Mouse (Mus musculus): ENCODE measurements at regions not wholly inside any gene's neighbourhood (a gene's known extent, or its start where the extent isn't known, plus 50 kb on each side); places are given as distances from the start of the nearest gene placed in this dataset.

- H3K4me2 ChIP-seq (ENCODE audit: low read depth), result no peak overlapping the region
- no peaks in the 10 kb centered on the region for H3K79me2 ChIP-seq (ENCODE audit: control insufficient read depth, insufficient read depth)
- no peaks in the 10 kb centered on the region for H3K36me3 ChIP-seq (ENCODE audit: control insufficient read depth, insufficient read depth)
- no peak for TF ChIP-seq SRF (IDR thresholded peaks at IDR 0.05; ENCODE audit: control insufficient read depth, insufficient read length, low read depth)
- no peak for TF ChIP-seq REST (IDR thresholded peaks at IDR 0.05; ENCODE audit: insufficient read depth, insufficient read length)
- TF ChIP-seq USF1 (IDR thresholded peaks at IDR 0.05; ENCODE audit: low read depth), result no peak
- no peak for TF ChIP-seq TCF12 (IDR thresholded peaks at IDR 0.05; ENCODE audit: insufficient read depth, poor library complexity, severe bottlenecking)
- TF ChIP-seq MYOD1 (IDR thresholded peaks at IDR 0.05; ENCODE audit: control insufficient read depth in 1 of 3, insufficient read length in 2 of 3, low read depth in 2 of 3), result no peak
- no peak for TF ChIP-seq MAX (IDR thresholded peaks at IDR 0.05; ENCODE audit: low read depth)
- TF ChIP-seq TCF3 (IDR thresholded peaks at IDR 0.05; ENCODE audit: insufficient read length, low read depth), result no peak
- no peak for TF ChIP-seq POLR2A (IDR thresholded peaks at IDR 0.05; ENCODE audit: insufficient read length, low read depth)
- TF ChIP-seq POLR2AphosphoS2 (IDR thresholded peaks at IDR 0.05; ENCODE audit: insufficient read length, low read depth), result no peak
- TF ChIP-seq MYOG (IDR thresholded peaks at IDR 0.05; ENCODE audit: control insufficient read depth in 1 of 3, insufficient read depth in 1 of 3, insufficient read length in 2 of 3, low read depth in 2 of 3), result no peak
- TF ChIP-seq E2F4 (IDR thresholded peaks at IDR 0.05; ENCODE audit: insufficient read depth), result no peak
- TF ChIP-seq CEBPB (IDR thresholded peaks at IDR 0.05; ENCODE audit: insufficient read depth, poor library complexity, severe bottlenecking), result no peak
- no peak overlapping the region for H3ac ChIP-seq (ENCODE audit: control insufficient read depth, insufficient read length)
- no peak overlapping the region for H3K4me3 ChIP-seq
- no peaks in the 10 kb centered on the region for H3K27me3 ChIP-seq (ENCODE audit: control insufficient read depth, insufficient read depth, insufficient read length)
Measured at GRCm38 (mm10) chr17:29430401-29430800, 60.2 kb upstream of the Pim1 start.

GRCm38 (mm10) chr17:29430806-29431205, 59.7 kb upstream of the Pim1 start:
- no peak overlapping the region for H3K4me2 ChIP-seq (ENCODE audit: low read depth)
- H3K36me3 ChIP-seq (ENCODE audit: control insufficient read depth, insufficient read depth), result no peaks in the 10 kb centered on the region
- H3K79me2 ChIP-seq (ENCODE audit: control insufficient read depth, insufficient read depth), result no peaks in the 10 kb centered on the region
- H3K4me3 ChIP-seq, result no peak overlapping the region
- H3K27me3 ChIP-seq (ENCODE audit: control insufficient read depth, insufficient read depth, insufficient read length), result no peaks in the 10 kb centered on the region
- H3ac ChIP-seq (ENCODE audit: control insufficient read depth, insufficient read length), result no peak overlapping the region
- TF ChIP-seq POLR2A (IDR thresholded peaks at IDR 0.05; ENCODE audit: insufficient read length, low read depth), result no peak
- TF ChIP-seq USF1 (IDR thresholded peaks at IDR 0.05; ENCODE audit: low read depth), result no peak
- TF ChIP-seq MYOG (IDR thresholded peaks at IDR 0.05; ENCODE audit: control insufficient read depth in 1 of 3, insufficient read depth in 1 of 3, insufficient read length in 2 of 3, low read depth in 2 of 3), result no peak
- TF ChIP-seq E2F4 (IDR thresholded peaks at IDR 0.05; ENCODE audit: insufficient read depth), result no peak

GRCm38 (mm10) chr17:29431553-29432297, 58.8 kb upstream of the Pim1 start:
- H3K36me3 ChIP-seq (ENCODE audit: control insufficient read depth, insufficient read depth), result no peaks in the 10 kb centered on the region
- no peak overlapping the region for H3K4me2 ChIP-seq (ENCODE audit: low read depth)
- H3K27me3 ChIP-seq (ENCODE audit: control insufficient read depth, insufficient read depth, insufficient read length), result no peaks in the 10 kb centered on the region
- no peak overlapping the region for H3ac ChIP-seq (ENCODE audit: control insufficient read depth, insufficient read length)
- no peak for TF ChIP-seq E2F4 (IDR thresholded peaks at IDR 0.05; ENCODE audit: insufficient read depth)
- no peak for TF ChIP-seq MYOG (IDR thresholded peaks at IDR 0.05; ENCODE audit: control insufficient read depth in 1 of 3, insufficient read depth in 1 of 3, insufficient read length in 2 of 3, low read depth in 2 of 3)
- no peak for TF ChIP-seq MYOD1 (IDR thresholded peaks at IDR 0.05; ENCODE audit: control insufficient read depth in 1 of 3, insufficient read length in 2 of 3, low read depth in 2 of 3)
- no peak for TF ChIP-seq POLR2AphosphoS2 (IDR thresholded peaks at IDR 0.05; ENCODE audit: insufficient read length, low read depth)
- TF ChIP-seq POLR2A (IDR thresholded peaks at IDR 0.05; ENCODE audit: insufficient read length, low read depth), result no peak
- no peak for TF ChIP-seq SRF (IDR thresholded peaks at IDR 0.05; ENCODE audit: control insufficient read depth, insufficient read length, low read depth)
- no peak for TF ChIP-seq REST (IDR thresholded peaks at IDR 0.05; ENCODE audit: insufficient read depth, insufficient read length)
- TF ChIP-seq TCF3 (IDR thresholded peaks at IDR 0.05; ENCODE audit: insufficient read length, low read depth), result no peak
- TF ChIP-seq MAX (IDR thresholded peaks at IDR 0.05; ENCODE audit: low read depth), result no peak
- no peak for TF ChIP-seq USF1 (IDR thresholded peaks at IDR 0.05; ENCODE audit: low read depth)
- TF ChIP-seq CEBPB (IDR thresholded peaks at IDR 0.05; ENCODE audit: insufficient read depth, poor library complexity, severe bottlenecking), result no peak
- TF ChIP-seq TCF12 (IDR thresholded peaks at IDR 0.05; ENCODE audit: insufficient read depth, poor library complexity, severe bottlenecking), result no peak
- H3K79me2 ChIP-seq (ENCODE audit: control insufficient read depth, insufficient read depth), result no peaks in the 10 kb centered on the region
- no peak overlapping the region for H3K4me3 ChIP-seq

- Histone ChIP-seq H3K79me2 (ENCODE audit: control insufficient read depth, insufficient read depth) (no peaks in the 10 kb centered on the region), H3K4me2 (ENCODE audit: low read depth) (no peak overlapping the region), H3ac (ENCODE audit: control insufficient read depth, insufficient read length) (no peak overlapping the region), H3K4me3 (no peak overlapping the region), H3K36me3 (ENCODE audit: control insufficient read depth, insufficient read depth) (no peaks in the 10 kb centered on the region), H3K27me3 (ENCODE audit: control insufficient read depth, insufficient read depth, insufficient read length) (no peaks in the 10 kb centered on the region)
- TF ChIP-seq REST (IDR thresholded peaks at IDR 0.05; ENCODE audit: insufficient read depth, insufficient read length) (no peak), MAX (IDR thresholded peaks at IDR 0.05; ENCODE audit: low read depth) (no peak), SRF (IDR thresholded peaks at IDR 0.05; ENCODE audit: control insufficient read depth, insufficient read length, low read depth) (no peak), USF1 (IDR thresholded peaks at IDR 0.05; ENCODE audit: low read depth) (no peak), POLR2AphosphoS2 (IDR thresholded peaks at IDR 0.05; ENCODE audit: insufficient read length, low read depth) (no peak), TCF12 (IDR thresholded peaks at IDR 0.05; ENCODE audit: insufficient read depth, poor library complexity, severe bottlenecking) (no peak), TCF3 (IDR thresholded peaks at IDR 0.05; ENCODE audit: insufficient read length, low read depth) (no peak), POLR2A (IDR thresholded peaks at IDR 0.05; ENCODE audit: insufficient read length, low read depth) (no peak), MYOD1 (IDR thresholded peaks at IDR 0.05; ENCODE audit: control insufficient read depth in 1 of 3, insufficient read length in 2 of 3, low read depth in 2 of 3) (no peak), MYOG (IDR thresholded peaks at IDR 0.05; ENCODE audit: control insufficient read depth in 1 of 3, insufficient read depth in 1 of 3, insufficient read length in 2 of 3, low read depth in 2 of 3) (no peak), CEBPB (IDR thresholded peaks at IDR 0.05; ENCODE audit: insufficient read depth, poor library complexity, severe bottlenecking) (no peak)
Measured at GRCm38 (mm10) chr17:29432666-29433065, 57.9 kb upstream of the Pim1 start.

All from myocyte (in vitro differentiated cells).